Mouse (Mus musculus) olfactory bulb, adult 2 months (tissue): Measurements from ENCODE around the gene Hist1h1t.

Experiments used
- CTCF ChIP-seq: fragments of 200-500 bp; IDR thresholded peaks from 2 replicates; pipeline ENCODE4 v1.5.1; 2012; ENCODE audit warnings: low read depth, mild to moderate bottlenecking, low read length, moderate library complexity; ENCODE audit not compliant: insufficient read depth
- POLR2A ChIP-seq: fragments of 200-500 bp; IDR thresholded peaks from 2 replicates; pipeline ENCODE4 v1.6.1; 2012; ENCODE audit warnings: mild to moderate bottlenecking, low read depth, low read length, moderate library complexity; ENCODE audit not compliant: insufficient read depth

DNA sequence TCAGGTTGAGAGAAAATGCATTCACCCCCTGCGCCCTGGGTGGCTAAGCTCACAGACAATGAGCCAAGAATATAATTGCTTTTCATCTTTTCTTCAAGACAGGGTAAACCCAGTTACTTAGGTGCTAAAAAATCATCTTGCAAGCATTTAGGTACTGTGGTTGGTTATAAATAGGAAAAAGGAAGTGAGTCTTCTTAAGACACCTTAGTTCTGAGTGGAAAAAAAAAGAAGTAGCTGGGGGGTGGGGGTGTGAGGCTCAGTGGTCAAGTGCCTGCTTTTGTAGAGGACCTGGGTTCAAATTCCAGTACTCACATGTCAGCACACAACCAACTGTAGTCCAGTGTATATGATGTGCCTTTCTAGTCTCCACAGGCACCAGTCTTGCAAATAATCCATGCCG, 6.7 kb upstream of the Hist1h1t start:
- TF ChIP-seq CTCF (no peak), POLR2A (no peak)
